Mouse (Mus musculus) inflammation-experienced regulatory T-cells, adult 6 months (primary cell): ENCODE results near the gene Mapk8ip3. TPM values are rescaled to one million over a fixed set of nuclear protein-coding genes. Genes with fewer than 3 reads are reported as not detected.

Source experiments
- ATAC-seq: one replicate; pipeline ENCODE4 v1.8.0; 2017
- polyA plus RNA-seq, 3 experiments: library from polyadenylated mRNA; unstranded; fragments of 100-300 nt; shearing (Covaris generic); gene quantifications; one replicate each; pipeline ENCODE4 v1.2.1; 2017

Gene Mapk8ip3
- polyA plus RNA-seq, 3 experiments from 2014 or later: 22.0 to 47.5 (median 34.9) TPM

DNA sequence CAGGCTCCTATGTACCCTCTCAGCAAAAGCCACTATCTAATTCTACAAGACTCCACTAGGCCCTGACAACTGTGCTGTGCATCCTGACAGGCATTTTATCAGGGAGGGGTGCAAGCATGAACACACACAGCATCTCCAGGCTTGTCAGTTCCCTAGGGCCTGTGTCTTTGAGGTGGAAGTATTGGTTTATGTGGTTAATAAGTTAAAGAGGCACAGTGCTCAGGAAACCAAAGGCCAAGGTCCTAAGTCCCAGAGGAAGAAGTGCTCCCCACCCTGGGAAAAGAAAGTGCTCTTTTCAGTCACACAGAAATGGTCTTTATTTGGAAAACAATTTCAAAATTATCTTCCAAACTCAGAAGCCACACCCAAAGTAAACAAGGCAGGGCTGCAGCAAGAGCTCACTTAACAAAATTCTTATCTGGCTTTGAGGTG is 88.2 kb downstream of the Mapk8ip3 start:
- ATAC-seq: no peak

- no peak for ATAC-seq
Observed at GRCm38 (mm10) chr17:24847386-24847785, 89.4 kb downstream of the Mapk8ip3 start.

DNA sequence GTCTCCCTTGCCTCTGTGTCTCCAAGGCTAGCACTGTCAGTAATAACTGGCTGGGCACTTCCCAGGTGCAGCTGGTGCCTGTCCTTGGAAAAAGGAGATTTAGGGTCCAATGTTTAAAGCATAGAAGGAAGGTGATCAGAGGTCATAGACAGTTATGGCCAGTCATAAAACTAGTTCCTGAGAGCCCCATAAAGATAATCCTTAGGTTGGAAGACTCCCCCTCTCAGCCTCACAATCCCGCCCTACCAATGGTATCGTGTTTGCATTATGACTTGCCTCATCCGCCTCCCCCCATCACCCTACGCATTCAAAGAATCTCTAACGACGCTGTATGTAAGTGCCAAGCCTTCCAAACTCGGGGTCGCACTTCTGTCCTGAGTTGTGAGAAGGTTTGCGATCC is 92.3 kb downstream of the Mapk8ip3 start:
- ATAC-seq: no peak

GRCm38 (mm10) chr17:24842631-24843030 is 94.1 kb downstream of the Mapk8ip3 start:
- ATAC-seq: no peak

Other genes with a start within 250 kb of the Mapk8ip3 start
- 1 to 10 TPM in 2 of 3 experiments, under 1 TPM in 1; 0.51 to 5.4 (median 1.7) TPM for gene Syngr3, start 247.0 kb downstream of the Mapk8ip3 start, polyA plus RNA-seq
- gene Gfer, start 240.8 kb downstream of the Mapk8ip3 start, polyA plus RNA-seq: 10 to 100 TPM; 10.2 to 18.4 (median 13.1) TPM
- gene Noxo1, start 240.7 kb downstream of the Mapk8ip3 start, polyA plus RNA-seq: 1 to 10 TPM; 1.8 to 3.5 (median 2.7) TPM
- 10 to 100 TPM; 29.5 to 55.4 (median 32.2) TPM for gene Tbl3, start 229.3 kb downstream of the Mapk8ip3 start, polyA plus RNA-seq
- gene Rnf151, start 218.9 kb downstream of the Mapk8ip3 start, polyA plus RNA-seq: not detected
- gene Rps2, start 218.9 kb downstream of the Mapk8ip3 start, polyA plus RNA-seq: 100 to 1,000 TPM; 452 to 883 (median 453) TPM
- 100 to 1,000 TPM; 234 to 249 (median 238) TPM for gene Ndufb10, start 212.5 kb downstream of the Mapk8ip3 start, polyA plus RNA-seq
- not detected for gene Rpl3l, start 209.2 kb downstream of the Mapk8ip3 start, polyA plus RNA-seq
- 10 to 100 TPM; 27.2 to 34.4 (median 28.6) TPM for gene Msrb1, start 200.3 kb downstream of the Mapk8ip3 start, polyA plus RNA-seq
- gene Hs3st6, start 184.0 kb downstream of the Mapk8ip3 start, polyA plus RNA-seq: not detected
- gene Meiob, start 132.7 kb downstream of the Mapk8ip3 start, polyA plus RNA-seq: not detected
- gene Hagh, start 96.8 kb downstream of the Mapk8ip3 start, polyA plus RNA-seq: 10 to 100 TPM; 24.3 to 30.5 (median 25.2) TPM
- gene Fahd1, start 86.6 kb downstream of the Mapk8ip3 start, polyA plus RNA-seq: 1 to 10 TPM; 1.4 to 2.3 (median 2.0) TPM
- not detected for gene Igfals, start 71.0 kb downstream of the Mapk8ip3 start, polyA plus RNA-seq
- 100 to 1,000 TPM in 1 of 3 experiments, 10 to 100 TPM in 2; 75.5 to 104 (median 88.6) TPM for gene Nubp2, start 50.6 kb downstream of the Mapk8ip3 start, polyA plus RNA-seq
- 10 to 100 TPM; 48.5 to 53.2 (median 49.1) TPM for gene Spsb3, start 50.3 kb downstream of the Mapk8ip3 start, polyA plus RNA-seq
- gene Eme2, start 41.9 kb downstream of the Mapk8ip3 start, polyA plus RNA-seq: 10 to 100 TPM; 16.4 to 26.2 (median 26.1) TPM
- 10 to 100 TPM; 68.7 to 85.6 (median 71.2) TPM for gene Mrps34, start 41.9 kb downstream of the Mapk8ip3 start, polyA plus RNA-seq
- gene Nme3, start 40.5 kb downstream of the Mapk8ip3 start, polyA plus RNA-seq: 10 to 100 TPM; 39.8 to 50.7 (median 45.7) TPM
- gene Jpt2, start 23.7 kb upstream of the Mapk8ip3 start, polyA plus RNA-seq: 10 to 100 TPM; 25.3 to 48.1 (median 32.1) TPM
- 10 to 100 TPM; 10.7 to 22.5 (median 17.2) TPM for gene Cramp1l, start 78.8 kb upstream of the Mapk8ip3 start, polyA plus RNA-seq
- gene Ift140, start 79.1 kb upstream of the Mapk8ip3 start, polyA plus RNA-seq: 10 to 100 TPM; 15.7 to 18.8 (median 17.2) TPM
- under 1 TPM in 2 of 3 experiments, not detected in 1; 0.47 to 0.66 TPM for gene Tmem204, start 146.6 kb upstream of the Mapk8ip3 start, polyA plus RNA-seq
- gene Telo2, start 179.0 kb upstream of the Mapk8ip3 start, polyA plus RNA-seq: 10 to 100 TPM; 13.5 to 33.6 (median 17.7) TPM
- not detected for gene Ptx4, start 183.8 kb upstream of the Mapk8ip3 start, polyA plus RNA-seq
- 10 to 100 TPM; 16.6 to 27.4 (median 20.6) TPM for gene Clcn7, start 196.4 kb upstream of the Mapk8ip3 start, polyA plus RNA-seq
- not detected for gene Ccdc154, start 225.5 kb upstream of the Mapk8ip3 start, polyA plus RNA-seq
- not detected for gene Gm38655, start 238.5 kb upstream of the Mapk8ip3 start, polyA plus RNA-seq
- gene BC003965, start 247.6 kb upstream of the Mapk8ip3 start, polyA plus RNA-seq: 10 to 100 TPM; 12.9 to 16.3 (median 13.2) TPM